Mouse (Mus musculus) kidney, embryonic 14.5 days (tissue): ENCODE data around the gene Atf3. TPM values are rescaled to one million over a fixed set of nuclear protein-coding genes. Genes with fewer than 3 reads are reported as not detected.
"Not testable (repeated sequence)": the region's sequence is repeated elsewhere in the genome, so short reads cannot be mapped to it uniquely, and the experiment has no call there.

Source experiments
- ATAC-seq: fragments of 200-750 bp; cut with Nextera tagmentation; 2 replicates; pipeline ENCODE4 v1.8.0; 2017; ENCODE audit warnings: moderate number of reproducible peaks, mild to moderate bottlenecking, moderate TSS enrichment, moderate library complexity; ENCODE audit not compliant: low FRiP score, low TSS enrichment
- H3K27ac ChIP-seq: fragments of 300-500 bp; sonication (generic); 2 replicates; pipeline ENCODE4 v1.5.1; 2014; ENCODE audit warnings: low read depth, mild to moderate bottlenecking, low read length, moderate library complexity, mixed read lengths
- H3K27me3 ChIP-seq: fragments of 300-500 bp; sonication (generic); 2 replicates; pipeline ENCODE4 v1.6.1; 2014; ENCODE audit warnings: mild to moderate bottlenecking, low read length; ENCODE audit not compliant: control insufficient read depth, insufficient read depth
- H3K36me3 ChIP-seq: fragments of 300-500 bp; sonication (generic); 2 replicates; pipeline ENCODE4 v1.6.1; 2014; ENCODE audit warnings: low read length, mixed read lengths; ENCODE audit not compliant: control insufficient read depth, insufficient read depth
- H3K4me1 ChIP-seq: fragments of 300-500 bp; sonication (generic); 2 replicates; pipeline ENCODE4 v1.6.1; 2014; ENCODE audit warnings: low read length, mixed read lengths; ENCODE audit not compliant: control insufficient read depth, insufficient read depth
- H3K4me2 ChIP-seq: fragments of 300-500 bp; sonication (generic); replicated peaks from 2 replicates; pipeline ENCODE4 v1.6.1; 2014; ENCODE audit warnings: low read depth, mild to moderate bottlenecking, low read length
- H3K4me3 ChIP-seq: fragments of 300-500 bp; sonication (generic); 2 replicates; pipeline ENCODE4 v1.5.1; 2014; ENCODE audit warnings: mild to moderate bottlenecking, low read length
- H3K9ac ChIP-seq: fragments of 300-500 bp; sonication (generic); 2 replicates; pipeline ENCODE4 v1.6.1; 2014; ENCODE audit warnings: low read depth, mild to moderate bottlenecking, low read length, moderate library complexity
- H3K9me3 ChIP-seq: fragments of 300-500 bp; sonication (generic); 2 replicates; pipeline ENCODE4 v1.6.1; 2016; ENCODE audit warnings: low read length; ENCODE audit not compliant: control insufficient read depth
- whole genome bisulfite sequencing: fragments of 180-500 bp; shearing (Covaris S2); extraction: QIAGEN DNeasy Blood & Tissue Kit; methylation state at CpG from one replicate; pipeline ENCODE4 v1.1.7; 2014; 5-methylcytosine and 5-hydroxymethylcytosine counted together
- polyA plus RNA-seq: library from polyadenylated mRNA; unstranded; fragments of >200 nt; fragmentation: Nextera tagmentation; extraction: Ambion mirVana; gene quantifications from 2 replicates; pipeline ENCODE4 v1.2.1, GENCODE M21; 2014

Atf3 gene
- polyA plus RNA-seq, 1 experiment from 2014 or later: 2.3 TPM

- H3K36me3 ChIP-seq: no peaks in the 10 kb centered on the region
- no peak overlapping the region for H3K4me3 ChIP-seq
- peak overlapping the region; percentile 37; the same call in 1 of the 2 replicates for H3K27ac ChIP-seq
- ATAC-seq: no peak
- 23% methylated on average over 3 of the region's 3 CpGs for WGBS
- H3K27me3 ChIP-seq: no peaks in the 10 kb centered on the region
- H3K9me3 ChIP-seq: peaks cover 15% of the 10 kb centered on the region; the same call in 1 of the 2 replicates
- H3K4me1 ChIP-seq: peaks cover 8% of the 10 kb centered on the region
- no peak overlapping the region for H3K9ac ChIP-seq
- H3K4me2 ChIP-seq: no peak overlapping the region
These were observed 63.5 kb downstream of the Atf3 start for GRCm38 (mm10) chr1:191154314-191154713.

- ATAC-seq: 0 out of 2 replicates have a peak, but pooled peaks have one; percentile 55
- H3K36me3 ChIP-seq: no peaks in the 10 kb centered on the region
- WGBS: 18% methylated on average over 4 of the region's 4 CpGs
- H3K4me1 ChIP-seq: peaks cover 8% of the 10 kb centered on the region
- no peak overlapping the region for H3K9ac ChIP-seq
- H3K4me3 ChIP-seq: no peak overlapping the region
- no peak overlapping the region for H3K27ac ChIP-seq
- peaks cover 13% of the 10 kb centered on the region; the same call in 1 of the 2 replicates for H3K9me3 ChIP-seq
- no peaks in the 10 kb centered on the region for H3K27me3 ChIP-seq
- no peak overlapping the region for H3K4me2 ChIP-seq
These were observed 64.8 kb downstream of the Atf3 start for GRCm38 (mm10) chr1:191153052-191153451.

GRCm38 (mm10) chr1:191150924-191151605 lies 66.8 kb downstream of the Atf3 start:
- Histone ChIP-seq H3K4me3 (no peak overlapping the region), H3K36me3 (no peaks in the 10 kb centered on the region), H3K9me3 (0 out of 2 replicates have a peak, but pooled peaks cover under 1% of the 10 kb centered on the region), H3K4me1 (peaks cover 8% of the 10 kb centered on the region), H3K4me2 (no peak overlapping the region), H3K27ac (no peak overlapping the region), H3K27me3 (no peaks in the 10 kb centered on the region), H3K9ac (no peak overlapping the region)
- WGBS: 60% methylated on average over 8 of the region's 8 CpGs
- ATAC-seq: no peak

DNA sequence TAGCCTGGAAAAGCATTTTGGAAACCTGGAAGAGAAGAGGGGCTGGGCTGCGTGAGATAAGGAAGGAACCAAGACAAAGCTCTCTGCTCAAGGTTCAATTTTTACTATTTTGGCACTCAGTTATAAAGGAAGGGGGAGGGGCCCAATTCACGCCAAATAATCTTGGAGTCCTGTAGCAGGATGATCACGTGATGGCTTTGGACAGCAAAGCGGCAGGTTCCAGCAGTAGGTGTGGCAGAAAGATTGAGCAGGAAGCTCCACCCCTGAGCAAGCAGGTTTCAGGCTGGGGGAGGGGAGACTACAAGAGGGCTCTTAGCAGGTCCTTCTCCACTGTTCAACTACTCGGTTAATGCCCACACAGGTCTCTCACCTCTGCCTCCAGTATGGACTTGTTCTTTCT lies 68.3 kb downstream of the Atf3 start:
- 86% methylated on average over 5 of the region's 5 CpGs for WGBS
- not testable (repeated sequence) for H3K27ac ChIP-seq

DNA sequence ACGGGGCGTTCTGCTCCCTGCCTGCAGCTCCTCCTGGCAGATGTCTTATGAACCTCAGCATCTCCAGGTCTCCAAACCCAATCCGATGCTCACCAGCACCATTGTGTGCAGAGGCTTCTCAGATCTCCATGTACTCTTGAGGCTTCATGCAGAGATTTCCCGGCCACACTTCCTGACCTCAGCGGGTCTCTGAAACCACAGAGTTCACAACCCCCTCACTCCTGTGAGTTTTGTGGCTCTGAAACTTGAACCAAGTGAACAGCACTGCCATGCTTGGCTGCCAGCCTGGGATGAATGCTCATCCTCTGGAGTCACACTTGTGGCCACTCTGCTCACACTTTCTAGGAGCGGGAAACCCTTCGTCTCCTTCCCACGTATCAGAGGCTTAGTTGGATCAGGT lies 76.9 kb downstream of the Atf3 start:
- Histone ChIP-seq H3K27ac (no peak overlapping the region), H3K4me3 (no peak overlapping the region), H3K36me3 (no peaks in the 10 kb centered on the region), H3K4me2 (no peak overlapping the region), H3K9ac (no peak overlapping the region), H3K4me1 (no peaks in the 10 kb centered on the region), H3K9me3 (no peaks in the 10 kb centered on the region), H3K27me3 (no peaks in the 10 kb centered on the region)
- 76% methylated on average over 8 of the region's 8 CpGs for WGBS
- no peak for ATAC-seq

More for the DNA sequence above, 68.3 kb downstream of the Atf3 start:
- H3K4me1 ChIP-seq, H3K4me2 ChIP-seq, H3K9ac ChIP-seq, H3K9me3 ChIP-seq, ATAC-seq, H3K36me3 ChIP-seq, H3K4me3 ChIP-seq, H3K27me3 ChIP-seq: not testable (repeated sequence)

GRCm38 (mm10) chr1:191138874-191139495 lies 78.9 kb downstream of the Atf3 start:
- 75% methylated on average over 7 of the region's 7 CpGs for WGBS
- H3K4me3 ChIP-seq: no peak overlapping the region
- ATAC-seq: no peak
- H3K4me2 ChIP-seq: no peak overlapping the region
- H3K27me3 ChIP-seq: no peaks in the 10 kb centered on the region
- H3K9ac ChIP-seq: no peak overlapping the region
- H3K4me1 ChIP-seq: no peaks in the 10 kb centered on the region
- H3K27ac ChIP-seq: no peak overlapping the region
- H3K9me3 ChIP-seq: no peaks in the 10 kb centered on the region
- H3K36me3 ChIP-seq: no peaks in the 10 kb centered on the region

DNA sequence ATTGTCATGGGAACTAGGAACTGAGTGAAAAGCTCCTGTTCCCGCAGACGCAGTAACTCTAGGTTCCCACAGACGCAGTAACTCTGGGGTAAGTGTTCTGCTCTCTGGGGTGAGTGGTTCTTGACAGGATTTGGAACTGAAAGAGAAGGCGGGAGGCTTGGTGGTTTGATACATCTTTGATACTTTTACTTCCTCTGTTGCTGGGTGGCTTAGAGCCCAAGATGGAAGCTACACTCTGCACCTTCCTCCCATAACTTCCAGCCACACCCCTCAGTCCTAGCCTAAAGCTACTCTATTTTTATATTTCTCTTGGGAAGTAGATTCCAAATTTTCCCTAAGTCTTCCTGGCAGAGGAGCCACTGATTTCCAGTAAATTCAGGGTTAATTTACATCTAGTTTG lies 79.4 kb downstream of the Atf3 start:
- Histone ChIP-seq H3K9me3 (no peaks in the 10 kb centered on the region), H3K27ac (no peak overlapping the region), H3K4me2 (no peak overlapping the region), H3K4me1 (no peaks in the 10 kb centered on the region), H3K36me3 (no peaks in the 10 kb centered on the region), H3K27me3 (no peaks in the 10 kb centered on the region), H3K4me3 (no peak overlapping the region), H3K9ac (no peak overlapping the region)
- 94% methylated on average over 4 of the region's 4 CpGs for WGBS
- no peak for ATAC-seq

DNA sequence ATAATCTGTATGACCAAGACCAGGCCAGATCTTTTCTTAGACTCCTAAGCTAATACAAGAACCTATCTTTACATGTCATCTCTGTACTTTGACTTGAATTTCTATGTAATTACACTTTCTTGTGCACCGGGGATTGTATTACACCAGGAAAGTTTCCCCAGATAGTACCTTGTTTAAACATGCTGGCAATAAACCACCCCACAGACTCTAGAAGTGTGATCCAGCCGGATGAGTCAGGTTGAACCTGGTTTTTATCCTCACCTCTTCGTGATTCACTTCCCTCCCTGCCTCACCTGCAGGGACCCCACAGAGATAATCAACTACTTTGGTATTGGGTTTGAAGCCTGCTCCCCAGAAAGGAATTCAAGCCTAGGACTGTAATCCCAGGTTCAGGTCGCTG lies 82.4 kb downstream of the Atf3 start:
- H3K9me3 ChIP-seq: no peaks in the 10 kb centered on the region
- no peak overlapping the region for H3K27ac ChIP-seq
- H3K36me3 ChIP-seq: no peaks in the 10 kb centered on the region
- no peaks in the 10 kb centered on the region for H3K27me3 ChIP-seq
- H3K9ac ChIP-seq: no peak overlapping the region
- no peak overlapping the region for H3K4me3 ChIP-seq
- 48% methylated on average over 4 of the region's 4 CpGs for WGBS
- H3K4me1 ChIP-seq: no peaks in the 10 kb centered on the region
- H3K4me2 ChIP-seq: no peak overlapping the region
- no peak for ATAC-seq

- ATAC-seq: no peak
- Histone ChIP-seq H3K4me3 (no peak overlapping the region), H3K4me2 (no peak overlapping the region), H3K9ac (no peak overlapping the region), H3K27ac (no peak overlapping the region), H3K4me1 (no peaks in the 10 kb centered on the region), H3K27me3 (no peaks in the 10 kb centered on the region), H3K9me3 (peaks cover 8% of the 10 kb centered on the region; the same call in 1 of the 2 replicates), H3K36me3 (no peaks in the 10 kb centered on the region)
- 53% methylated on average over 5 of the region's 5 CpGs for WGBS
These were observed 84.9 kb downstream of the Atf3 start for GRCm38 (mm10) chr1:191132934-191133333.
